Mouse (Mus musculus) forebrain, embryonic 14.5 days (tissue): ENCODE measurements around the gene Nup54. TPM values are rescaled to one million over a fixed set of nuclear protein-coding genes. Genes with fewer than 3 reads are reported as not detected.

ENCODE experiments used
- ATAC-seq: fragments of 200-750 bp; cut with Nextera tagmentation; 2 replicates; pipeline ENCODE4 v1.8.0; 2017; ENCODE audit warnings: mild to moderate bottlenecking, moderate library complexity
- DNase-seq: peaks from one replicate; pipeline ENCODE4 v3.0.0-alpha.2; 2015; ENCODE audit warnings: low spot score
- H3K27ac ChIP-seq: fragments of 300-500 bp; sonication (generic); 2 replicates; pipeline ENCODE4 v1.5.1; 2014; ENCODE audit warnings: low read depth, mild to moderate bottlenecking, control low read depth, low read length, moderate library complexity
- H3K27me3 ChIP-seq: fragments of 300-500 bp; sonication (generic); replicated peaks from 2 replicates; pipeline ENCODE4 v1.6.1; 2014; ENCODE audit warnings: low read length, control low read depth, mixed read lengths; ENCODE audit not compliant: control insufficient read depth, insufficient read depth
- H3K36me3 ChIP-seq: fragments of 300-500 bp; sonication (generic); 2 replicates; pipeline ENCODE4 v1.6.1; 2014; ENCODE audit warnings: low read length, control low read depth; ENCODE audit not compliant: control insufficient read depth, insufficient read depth
- H3K4me1 ChIP-seq: fragments of 300-500 bp; sonication (generic); 2 replicates; pipeline ENCODE4 v1.6.1; 2014; ENCODE audit warnings: antibody characterized with exemption, low read length, control low read depth; ENCODE audit not compliant: control insufficient read depth, insufficient read depth
- H3K4me2 ChIP-seq: fragments of 300-500 bp; sonication (generic); 2 replicates; pipeline ENCODE4 v1.6.1; 2014; ENCODE audit warnings: mild to moderate bottlenecking, control low read depth, low read length
- H3K4me3 ChIP-seq: fragments of 300-500 bp; sonication (generic); 2 replicates; pipeline ENCODE4 v1.5.1; 2014; ENCODE audit warnings: low read depth, low read length, control low read depth
- H3K9ac ChIP-seq: fragments of 300-500 bp; sonication (generic); 2 replicates; pipeline ENCODE4 v1.6.1; 2014; ENCODE audit warnings: mild to moderate bottlenecking, low read length, control low read depth, moderate library complexity
- H3K9me3 ChIP-seq: fragments of 300-500 bp; sonication (generic); replicated peaks from 2 replicates; pipeline ENCODE4 v1.6.1; 2016; ENCODE audit warnings: low read length, control low read depth, mixed read lengths; ENCODE audit not compliant: control insufficient read depth
- WGBS: fragments of 180-500 bp; shearing (Covaris S2); extraction: QIAGEN DNeasy Blood & Tissue Kit; methylation state at CpG from one replicate; pipeline ENCODE4 v1.1.7; 2014; 5-methylcytosine and 5-hydroxymethylcytosine counted together
- polyA plus RNA-seq: library from polyadenylated mRNA; unstranded; fragments of >200 nt; fragmentation: Nextera tagmentation; extraction: Ambion mirVana; gene quantifications from 2 replicates; pipeline ENCODE4 v1.2.1, GENCODE M21; 2014

The Nup54 gene
- polyA plus RNA-seq, result 55.4 and 63.2 TPM in 2 replicates

- Histone ChIP-seq H3K4me3 (peak within 1 kb of the TSS; percentile 97), H3K4me1 (peaks cover 10% of the 10 kb centered on the region; the same call in 1 of the 2 replicates), H3K9ac (peak within 1 kb of the TSS; percentile 93), H3K9me3 (no peaks in the 10 kb centered on the region), H3K27me3 (no peaks in the 10 kb centered on the region), H3K36me3 (peaks cover 2% of the 10 kb centered on the region; the same call in 1 of the 2 replicates), H3K27ac (peak within 1 kb of the TSS; percentile 81), H3K4me2 (peak within 1 kb of the TSS; percentile 92)
- DNase-seq (peak; percentile 97), ATAC-seq (peak; percentile 99)
- WGBS, result under 1% methylated on average over 34 of the region's 34 CpGs
These were observed at the start of gene Nup54 for GRCm38 (mm10) chr5:92435025-92435584. Gene Nup54, minus strand, starts transcription at chr5:92435219.

GRCm38 (mm10) chr5:92472863-92473262 lies 37.8 kb upstream of the Nup54 start:
- H3K4me3 ChIP-seq, result no peak overlapping the region
- DNase-seq (no peak), ATAC-seq (no peak)
- 83% methylated on average over 5 of the region's 5 CpGs for WGBS
- no peaks in the 10 kb centered on the region for H3K4me1 ChIP-seq
- no peaks in the 10 kb centered on the region for H3K36me3 ChIP-seq
- H3K9ac ChIP-seq, result no peak overlapping the region
- no peaks in the 10 kb centered on the region for H3K9me3 ChIP-seq
- H3K4me2 ChIP-seq, result no peak overlapping the region
- H3K27ac ChIP-seq, result no peak overlapping the region
- H3K27me3 ChIP-seq, result no peaks in the 10 kb centered on the region

GRCm38 (mm10) chr5:92471531-92471930 lies 36.5 kb upstream of the Nup54 start:
- no peak overlapping the region for H3K27ac ChIP-seq
- H3K4me1 ChIP-seq, result no peaks in the 10 kb centered on the region
- DNase-seq, result no peak
- WGBS, result 96% methylated on average over 4 of the region's 4 CpGs
- H3K27me3 ChIP-seq, result no peaks in the 10 kb centered on the region
- no peak overlapping the region for H3K4me3 ChIP-seq
- no peak overlapping the region for H3K4me2 ChIP-seq
- no peak overlapping the region for H3K9ac ChIP-seq
- no peaks in the 10 kb centered on the region for H3K36me3 ChIP-seq
- H3K9me3 ChIP-seq, result no peaks in the 10 kb centered on the region
- no peak for ATAC-seq

- no peak overlapping the region for H3K4me3 ChIP-seq
- ATAC-seq (no peak), DNase-seq (no peak)
- WGBS, result 93% methylated on average over 18 of the region's 18 CpGs
- no peak overlapping the region for H3K9ac ChIP-seq
- H3K27ac ChIP-seq, result no peak overlapping the region
- H3K36me3 ChIP-seq, result no peaks in the 10 kb centered on the region
- H3K9me3 ChIP-seq, result no peaks in the 10 kb centered on the region
- H3K27me3 ChIP-seq, result no peaks in the 10 kb centered on the region
- no peaks in the 10 kb centered on the region for H3K4me1 ChIP-seq
- H3K4me2 ChIP-seq, result no peak overlapping the region
These were observed 34.4 kb upstream of the Nup54 start for GRCm38 (mm10) chr5:92469201-92470130.

- H3K4me1 ChIP-seq, result no peaks in the 10 kb centered on the region
- no peaks in the 10 kb centered on the region for H3K9me3 ChIP-seq
- no peak overlapping the region for H3K4me2 ChIP-seq
- ATAC-seq, result no peak
- no peak overlapping the region for H3K4me3 ChIP-seq
- no peak overlapping the region for H3K27ac ChIP-seq
- no peak for DNase-seq
- H3K9ac ChIP-seq, result no peak overlapping the region
- WGBS, result 91% methylated on average over 6 of the region's 6 CpGs
- no peaks in the 10 kb centered on the region for H3K36me3 ChIP-seq
- no peaks in the 10 kb centered on the region for H3K27me3 ChIP-seq
These were observed 33.2 kb upstream of the Nup54 start for GRCm38 (mm10) chr5:92468234-92468633.

- 82% methylated on average over 8 of the region's 8 CpGs for WGBS
- no peaks in the 10 kb centered on the region for H3K36me3 ChIP-seq
- no peaks in the 10 kb centered on the region for H3K4me1 ChIP-seq
- H3K9me3 ChIP-seq, result no peaks in the 10 kb centered on the region
- no peak overlapping the region for H3K9ac ChIP-seq
- no peak overlapping the region for H3K4me2 ChIP-seq
- no peaks in the 10 kb centered on the region for H3K27me3 ChIP-seq
- no peak overlapping the region for H3K4me3 ChIP-seq
- H3K27ac ChIP-seq, result no peak overlapping the region
- ATAC-seq, result no peak
- no peak for DNase-seq
These were observed 32.2 kb upstream of the Nup54 start for GRCm38 (mm10) chr5:92467102-92467766.

GRCm38 (mm10) chr5:92465511-92465910 lies 30.5 kb upstream of the Nup54 start:
- H3K36me3 ChIP-seq, result peaks cover 10% of the 10 kb centered on the region
- WGBS, result 94% methylated on average over 5 of the region's 5 CpGs
- H3K9ac ChIP-seq, result no peak overlapping the region
- H3K27ac ChIP-seq, result no peak overlapping the region
- no peak overlapping the region for H3K4me3 ChIP-seq
- ATAC-seq (no peak), DNase-seq (no peak)
- H3K27me3 ChIP-seq, result no peaks in the 10 kb centered on the region
- H3K4me2 ChIP-seq, result no peak overlapping the region
- no peaks in the 10 kb centered on the region for H3K4me1 ChIP-seq
- no peaks in the 10 kb centered on the region for H3K9me3 ChIP-seq

- no peaks in the 10 kb centered on the region for H3K27me3 ChIP-seq
- no peaks in the 10 kb centered on the region for H3K9me3 ChIP-seq
- no peak overlapping the region for H3K4me2 ChIP-seq
- H3K4me1 ChIP-seq, result no peaks in the 10 kb centered on the region
- WGBS, result 23% methylated on average over 5 of the region's 5 CpGs
- DNase-seq, result peak; percentile 57
- H3K4me3 ChIP-seq, result no peak overlapping the region
- H3K27ac ChIP-seq, result no peak overlapping the region
- H3K9ac ChIP-seq, result no peak overlapping the region
- H3K36me3 ChIP-seq, result peaks cover 26% of the 10 kb centered on the region
- ATAC-seq, result no peak
These were observed 26.3 kb upstream of the Nup54 start for GRCm38 (mm10) chr5:92461321-92461720.
